Mouse (Mus musculus) 3134 (cell line): ENCODE data around the gene Dph3.
"Not testable (repeated sequence)": the region's sequence is repeated elsewhere in the genome, so short reads cannot be mapped to it uniquely, and the experiment has no call there.

ENCODE experiments used
- DNase-seq: peaks from one replicate; pipeline ENCODE4 v3.0.0-alpha.2; 2011; ENCODE audit warnings: low spot score; ENCODE audit not compliant: insufficient read length; ENCODE audit errors: extremely low read depth

The Dph3 gene

DNA sequence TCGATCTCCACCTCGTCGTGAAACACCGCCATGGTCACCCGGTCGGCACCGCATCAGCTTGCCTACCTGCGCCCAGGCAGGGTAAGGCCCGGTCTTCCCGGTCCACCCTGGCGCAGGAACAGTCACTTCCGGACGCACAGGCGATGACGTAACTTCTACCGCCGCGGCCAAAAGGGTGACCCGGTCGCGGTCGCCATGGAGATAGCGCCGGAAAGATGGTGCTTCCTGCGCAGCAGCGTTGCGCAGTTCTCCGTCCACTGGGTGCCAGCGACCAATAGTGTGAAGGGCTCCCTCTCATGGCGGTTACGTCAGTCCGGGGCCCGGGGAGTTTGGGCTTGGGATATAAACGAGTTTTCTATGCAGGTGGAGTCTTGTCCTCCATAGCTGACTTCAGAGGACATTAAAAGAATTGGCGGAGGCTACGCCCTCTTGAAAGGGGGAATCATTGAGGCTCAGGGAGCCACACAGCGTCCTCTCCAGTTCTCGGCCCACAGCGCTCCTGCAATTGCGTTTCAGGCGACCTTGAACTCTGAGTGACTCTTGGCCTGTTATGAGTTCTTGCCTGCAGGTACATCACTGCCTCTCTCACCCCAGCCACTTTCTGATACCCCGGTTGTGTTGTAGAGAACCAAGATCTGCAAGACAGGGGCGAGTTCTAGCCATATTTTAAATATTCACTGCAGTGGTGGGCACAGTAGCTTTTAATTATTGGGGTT, at the start of gene Dph3:
Dph3 (minus strand) TSS at position 244 of the 716 bp plus-strand sequence.
- peak; percentile 99 for DNase-seq

DNA sequence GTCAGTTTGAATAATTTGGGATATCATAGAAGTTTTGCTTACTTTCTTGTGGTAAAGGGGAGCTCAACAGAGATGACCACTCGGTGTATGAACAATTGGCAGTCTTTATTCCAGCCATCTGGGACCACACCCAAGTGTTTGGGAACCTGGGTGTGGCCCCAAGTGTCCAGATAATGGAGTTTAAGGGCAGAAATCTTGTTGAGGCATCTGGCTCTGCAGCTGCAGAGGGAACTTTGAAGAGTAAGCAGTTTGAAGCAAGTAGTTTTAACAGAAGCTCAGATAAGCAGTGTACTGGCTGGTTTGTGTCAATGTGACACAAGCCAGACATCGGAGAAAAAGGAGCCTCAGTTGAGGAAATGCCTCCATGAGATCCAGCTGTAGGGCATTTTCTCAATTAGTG, 48.8 kb upstream of the Dph3 start:
- DNase-seq = no peak

DNA sequence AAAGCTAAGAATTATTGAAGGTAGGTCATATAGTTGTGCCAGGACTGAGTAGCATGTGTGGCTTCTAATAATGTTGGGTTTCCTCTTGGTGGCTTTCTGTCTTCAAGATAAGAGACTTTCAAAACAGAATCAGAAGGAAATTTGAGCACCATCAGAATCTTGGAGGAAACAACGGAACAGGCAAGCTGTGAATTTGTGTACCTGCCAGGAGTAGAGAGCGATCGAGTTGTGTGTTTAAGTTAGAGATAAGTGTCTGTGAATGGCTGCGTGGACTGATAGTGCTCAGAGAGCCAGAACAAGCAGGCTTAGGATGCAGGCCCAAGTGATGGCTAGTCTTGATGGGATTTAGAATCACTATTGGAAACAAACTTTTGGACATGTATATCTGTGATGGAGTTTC, 46.3 kb upstream of the Dph3 start:
- DNase-seq = no peak

DNA sequence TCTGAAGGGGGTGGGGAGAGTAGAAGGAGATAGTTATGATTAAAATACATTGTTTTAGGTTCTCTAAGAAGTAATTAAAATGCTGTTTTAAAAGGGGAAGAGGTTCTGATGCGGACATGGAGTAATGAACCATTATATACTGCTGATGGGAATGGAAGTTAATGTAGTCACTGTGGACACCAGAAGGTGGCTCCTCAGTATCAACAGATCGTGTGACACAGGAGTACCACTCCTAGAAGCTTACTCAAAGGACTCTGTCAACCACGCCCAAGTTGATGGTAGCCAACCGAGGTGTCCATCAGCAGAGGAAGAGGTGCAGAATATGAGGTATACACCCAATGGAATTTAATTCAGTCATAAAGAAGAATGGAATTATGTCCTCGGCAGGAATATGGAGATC, 42.9 kb upstream of the Dph3 start:
- no peak for DNase-seq

DNA sequence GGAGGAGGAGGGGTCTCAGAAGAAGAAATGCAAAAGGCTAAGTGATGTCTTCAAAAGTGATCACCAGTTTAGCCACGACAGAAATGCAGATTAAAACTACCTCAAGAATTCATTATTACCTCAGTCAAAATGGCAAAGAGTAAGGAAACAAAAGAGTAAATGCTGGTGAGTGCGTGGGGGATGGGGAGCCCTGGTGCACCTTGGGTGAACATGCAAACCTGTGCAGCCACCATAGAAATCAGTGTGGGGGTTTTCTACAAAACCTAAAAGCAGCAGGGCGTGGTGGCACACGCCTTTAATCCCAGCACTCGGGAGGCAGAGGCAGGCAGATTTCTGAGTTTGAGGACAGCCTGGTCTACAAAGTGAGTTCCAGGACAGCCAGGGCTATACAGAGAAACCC, 39.7 kb upstream of the Dph3 start:
- DNase-seq = not testable (repeated sequence)

DNA sequence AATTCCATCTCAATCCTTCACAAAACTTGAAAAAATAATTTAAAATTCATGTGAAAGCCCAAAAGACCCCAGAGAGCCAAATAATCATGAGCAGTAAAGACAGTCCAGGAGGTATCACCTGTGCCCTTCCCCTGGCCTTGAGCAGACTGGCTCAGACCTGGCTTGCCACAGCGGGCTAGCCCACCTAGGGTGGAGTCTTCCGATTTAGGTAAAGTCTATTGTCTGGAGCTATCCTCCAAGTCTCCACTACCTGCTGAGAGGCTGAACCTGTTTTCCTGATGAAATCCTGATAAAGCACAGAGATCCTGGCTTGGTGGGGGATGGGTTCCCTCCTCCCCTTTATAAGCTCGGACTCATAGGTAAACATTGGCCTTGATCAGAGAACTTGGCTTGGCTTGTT, 38.7 kb upstream of the Dph3 start:
- no peak for DNase-seq

DNA sequence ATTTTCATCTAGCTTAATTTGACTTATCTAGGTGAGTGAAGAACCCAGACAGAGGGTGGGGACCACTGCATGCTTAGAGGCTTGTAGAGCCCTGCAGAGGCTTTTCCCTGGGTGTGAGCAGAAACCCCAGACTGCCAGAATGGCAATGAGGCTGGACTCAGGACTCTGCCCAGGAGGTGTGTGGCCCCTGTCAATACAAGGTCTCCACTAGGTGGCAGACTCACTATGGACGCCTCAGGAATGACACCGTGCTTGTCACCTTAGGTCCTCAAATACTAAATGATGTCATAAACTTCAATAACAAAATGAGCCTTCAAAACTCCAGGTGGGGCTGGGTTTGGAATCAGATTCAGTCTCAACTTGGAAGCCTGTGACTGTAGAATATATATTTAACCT, 36.4 kb upstream of the Dph3 start:
- DNase-seq = peak; percentile 13

DNA sequence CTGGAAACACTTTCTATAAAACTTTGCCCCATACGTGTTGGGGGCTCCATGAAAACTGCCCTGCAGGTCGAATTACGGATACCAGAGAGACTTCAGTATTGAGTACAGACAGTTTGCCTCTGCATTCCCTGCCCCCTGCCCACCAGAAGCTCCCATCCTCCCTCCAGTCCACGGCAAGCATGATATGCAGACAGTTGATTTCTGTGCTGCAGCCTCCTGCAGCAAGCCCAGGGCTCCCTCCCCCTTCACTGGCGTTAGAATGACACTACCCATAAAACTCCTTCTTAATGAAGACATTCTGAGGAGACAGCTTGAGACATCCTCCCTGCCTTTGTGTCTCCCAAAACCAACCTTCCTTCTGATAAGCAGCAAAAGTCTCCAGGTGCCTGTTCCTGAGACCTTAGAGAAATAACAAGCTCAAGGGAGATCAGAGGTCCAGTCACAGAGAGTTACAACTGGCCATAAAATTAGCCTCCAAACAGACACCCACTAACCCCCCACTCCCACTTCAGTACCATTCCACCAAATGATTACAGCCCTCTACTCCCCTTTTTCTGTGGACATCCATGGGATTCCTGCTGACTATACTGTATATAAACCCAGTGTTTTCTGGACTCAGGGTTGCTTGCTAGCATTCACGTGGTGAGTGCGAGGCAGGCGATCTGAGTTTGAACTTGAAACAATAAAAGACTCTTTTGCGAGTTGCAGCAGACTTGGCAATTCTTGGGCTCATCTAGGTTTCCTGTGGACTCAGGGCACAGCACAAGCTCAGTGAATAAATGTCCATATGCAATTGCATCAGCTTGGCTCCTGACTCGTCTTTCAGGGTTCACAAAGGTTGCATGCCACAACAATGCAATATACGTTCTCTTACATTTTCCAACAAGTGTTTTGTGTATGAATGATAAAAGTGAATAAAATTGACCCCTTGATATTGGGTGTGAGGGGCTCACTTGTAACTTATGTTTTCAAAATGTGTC, 35.7 kb upstream of the Dph3 start:
- DNase-seq = no peak

DNA sequence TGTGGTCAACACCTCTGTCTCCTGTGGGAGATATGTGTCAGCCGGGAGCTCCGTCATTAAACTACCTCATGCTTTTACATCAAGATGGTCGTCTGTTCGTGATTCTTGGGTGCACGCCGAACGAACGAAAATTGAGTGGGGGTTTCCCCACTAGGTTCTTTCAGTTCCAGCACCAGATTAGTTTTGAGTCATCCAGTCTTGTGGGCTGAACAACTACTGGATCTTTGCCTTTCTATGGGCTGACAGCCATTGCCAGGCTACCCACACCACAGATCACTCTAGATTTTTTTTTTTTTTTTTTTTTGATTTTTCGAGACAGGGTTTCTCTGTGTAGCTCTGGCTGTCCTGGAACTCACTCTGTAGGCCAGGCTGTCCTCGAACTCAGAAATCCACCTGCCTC, 26.6 kb upstream of the Dph3 start:
- not testable (repeated sequence) for DNase-seq

DNA sequence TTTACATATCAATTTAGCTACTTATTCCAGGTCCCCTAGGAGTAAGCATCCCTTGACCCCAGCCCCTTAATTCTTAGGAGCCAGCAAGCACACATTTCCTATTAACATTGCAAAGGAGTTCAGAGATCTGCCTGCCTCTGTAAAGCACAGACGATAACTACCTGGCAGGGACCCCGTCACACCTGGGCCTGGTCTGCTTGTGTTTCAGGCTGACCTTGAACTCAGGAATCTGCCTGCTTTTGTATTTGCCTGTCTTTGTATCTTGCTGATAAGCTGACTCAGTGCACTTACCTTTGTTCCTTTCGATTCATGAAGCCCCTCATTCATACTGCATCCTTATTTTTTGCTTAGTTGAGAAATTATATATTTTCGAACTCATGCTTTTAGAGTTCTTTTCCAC, 21.4 kb upstream of the Dph3 start:
- no peak for DNase-seq

DNA sequence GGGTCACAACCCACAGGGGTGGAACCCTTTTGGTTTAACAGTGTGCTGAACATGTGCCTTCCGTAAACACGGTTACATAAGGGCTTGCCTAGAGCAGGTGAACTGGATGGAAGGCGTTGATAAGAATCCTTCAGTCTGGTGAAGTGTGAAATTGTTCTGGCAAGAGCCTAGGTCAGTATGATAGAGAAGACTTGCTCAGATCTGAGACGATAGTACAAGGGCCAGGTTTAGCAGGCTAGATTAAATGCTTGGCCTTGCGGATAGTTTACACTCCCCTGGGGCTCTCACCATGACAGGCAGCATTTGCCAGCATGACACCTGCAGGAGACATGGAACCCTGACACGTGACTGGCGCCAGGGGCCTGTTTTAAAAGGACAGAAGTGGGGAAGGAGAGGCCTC, 20.1 kb upstream of the Dph3 start:
- no peak for DNase-seq

DNA sequence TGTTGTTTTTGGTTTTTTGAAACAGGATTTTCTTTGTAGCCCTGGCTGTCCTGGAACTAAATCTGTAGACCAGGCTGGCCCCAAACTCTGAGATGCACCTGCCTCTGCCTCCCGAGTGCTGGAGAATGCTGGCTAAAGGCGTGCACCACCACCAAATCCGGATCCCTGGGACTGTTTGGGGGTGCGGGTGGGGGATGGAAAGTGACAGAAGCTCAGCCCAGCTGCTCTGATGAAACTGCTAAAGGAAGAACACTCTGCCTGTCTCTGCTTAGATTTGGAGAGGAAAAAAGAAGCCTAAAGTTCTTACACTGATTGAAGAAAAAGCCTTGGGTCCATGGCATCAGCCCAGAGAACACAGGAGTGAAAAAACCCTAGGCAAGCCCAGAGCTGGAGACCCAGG, 18.0 kb upstream of the Dph3 start:
- no peak for DNase-seq

DNA sequence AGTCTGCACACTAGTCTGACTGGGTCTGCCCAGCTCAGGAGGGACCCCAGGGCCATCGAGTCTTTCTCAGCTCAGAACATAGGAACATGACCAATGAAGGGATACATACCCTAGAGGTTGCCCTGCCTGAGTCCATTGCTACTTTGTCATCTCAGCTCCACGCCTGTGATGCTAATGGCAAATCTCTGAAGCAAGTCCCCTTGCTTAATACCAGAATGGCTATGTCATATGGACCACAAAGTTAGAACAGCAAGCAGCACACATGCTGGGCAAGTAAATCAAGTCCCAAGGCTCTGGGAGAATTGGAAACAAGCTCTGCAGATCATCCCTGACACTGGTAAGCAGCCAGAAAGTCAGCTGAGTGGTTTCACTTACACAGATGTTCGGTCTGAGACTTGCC, 13.4 kb upstream of the Dph3 start:
- DNase-seq = no peak

DNA sequence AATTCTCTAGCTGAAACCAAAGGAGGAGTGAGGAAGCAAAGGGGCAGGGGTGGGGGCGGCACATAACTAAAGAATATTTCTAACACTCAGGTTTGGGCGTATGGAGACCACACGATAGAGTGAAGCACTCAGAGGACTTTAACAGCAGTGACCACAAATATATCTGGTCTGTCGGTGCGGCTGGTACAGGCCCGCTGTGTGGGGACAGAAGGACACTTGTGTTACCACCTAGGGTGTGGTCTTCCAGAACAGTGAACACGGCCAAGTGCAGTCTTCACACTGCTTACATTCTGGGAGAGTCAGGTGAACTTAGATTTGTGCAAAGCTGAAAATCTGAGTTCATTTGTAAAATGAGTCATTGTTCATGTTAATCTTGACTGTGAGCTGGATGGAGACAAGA, 12.2 kb upstream of the Dph3 start:
- DNase-seq = no peak

DNA sequence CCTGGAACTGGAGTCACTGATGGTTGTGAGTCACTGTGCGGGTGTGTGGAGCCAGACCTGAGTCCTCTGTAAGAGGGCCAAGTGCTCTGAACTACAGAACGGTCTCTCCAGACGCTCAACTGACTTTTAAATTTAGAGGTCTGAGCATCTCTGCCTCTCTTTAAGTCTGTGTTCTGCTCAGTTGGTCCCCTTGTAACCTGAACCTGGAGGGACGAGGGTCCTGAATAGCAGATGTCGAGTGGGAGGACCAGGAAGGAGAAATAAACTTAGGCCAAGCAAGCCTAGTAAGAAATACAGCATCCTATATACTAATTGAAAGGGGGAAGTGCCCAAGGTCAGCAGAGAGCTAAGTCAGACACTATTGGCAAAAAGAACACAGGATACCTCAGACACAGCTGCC, 11.2 kb upstream of the Dph3 start:
- DNase-seq = no peak

DNA sequence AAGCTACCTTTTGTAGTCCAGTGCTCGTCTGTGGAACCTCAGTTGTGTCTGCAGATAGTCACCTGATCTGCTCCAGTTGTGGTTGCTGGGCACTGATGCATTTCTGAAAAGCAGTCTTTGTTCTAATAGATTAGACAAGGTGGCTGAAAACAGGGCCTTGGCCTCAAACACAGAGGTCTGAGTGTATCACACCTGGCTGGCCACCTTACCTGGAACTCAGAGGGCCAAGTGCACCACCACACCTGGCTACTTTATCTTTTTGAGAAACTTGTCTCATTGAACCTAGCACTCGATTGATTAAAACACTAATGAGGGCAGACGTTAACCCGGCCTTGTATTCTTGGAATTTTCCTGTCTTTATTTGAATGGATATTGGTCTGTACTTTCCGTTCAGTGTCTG, 10.1 kb upstream of the Dph3 start:
- no peak for DNase-seq

DNA sequence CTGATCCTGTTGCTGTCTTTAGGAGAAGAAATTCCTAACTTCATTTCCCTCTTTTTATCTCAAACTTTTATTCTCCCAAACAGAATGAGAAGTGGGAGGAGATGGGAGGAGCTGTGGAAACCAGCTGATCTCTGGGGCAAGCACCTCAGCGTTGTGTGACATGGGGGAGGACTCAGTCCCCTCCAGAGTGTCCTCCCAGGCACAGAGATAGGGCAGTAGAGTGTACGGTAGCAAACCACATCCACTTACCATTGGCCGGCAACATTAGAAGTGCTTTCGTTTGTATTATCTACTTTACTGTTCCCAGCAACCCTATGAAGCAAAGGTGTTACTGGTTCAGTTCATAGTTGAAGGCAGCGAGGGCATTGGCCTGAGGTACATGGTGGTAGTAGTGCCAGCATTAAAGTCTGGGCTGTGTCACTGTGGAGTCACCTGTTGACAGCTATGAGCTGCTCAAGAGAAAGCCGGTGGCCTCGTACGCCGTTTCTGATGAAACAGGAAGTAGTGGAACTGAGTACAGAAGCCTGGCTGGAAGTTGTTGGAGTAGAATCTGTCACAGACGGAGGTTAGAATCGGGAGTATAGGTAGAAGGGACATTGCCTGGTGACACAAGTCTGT, 8.1 kb upstream of the Dph3 start:
- no peak for DNase-seq

DNA sequence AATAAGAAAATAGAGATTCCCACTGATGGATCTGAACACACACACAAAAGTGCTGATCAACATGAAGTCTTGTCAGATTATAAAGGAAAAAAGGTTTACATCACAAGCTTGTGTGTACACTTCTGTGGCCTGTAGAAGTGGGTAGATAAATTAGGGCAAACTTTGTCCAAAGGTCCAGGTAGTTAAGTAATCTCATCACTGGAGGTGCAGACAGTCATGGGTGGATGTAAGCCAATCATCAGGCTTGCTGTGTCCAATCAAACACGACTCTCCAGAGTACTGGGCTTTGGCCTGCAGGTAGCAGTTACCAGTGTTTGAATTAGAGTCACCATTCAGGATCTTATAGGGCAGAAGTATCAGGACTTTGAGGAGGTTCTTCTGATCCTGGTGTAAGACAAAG, 7.5 kb upstream of the Dph3 start:
- no peak for DNase-seq

DNA sequence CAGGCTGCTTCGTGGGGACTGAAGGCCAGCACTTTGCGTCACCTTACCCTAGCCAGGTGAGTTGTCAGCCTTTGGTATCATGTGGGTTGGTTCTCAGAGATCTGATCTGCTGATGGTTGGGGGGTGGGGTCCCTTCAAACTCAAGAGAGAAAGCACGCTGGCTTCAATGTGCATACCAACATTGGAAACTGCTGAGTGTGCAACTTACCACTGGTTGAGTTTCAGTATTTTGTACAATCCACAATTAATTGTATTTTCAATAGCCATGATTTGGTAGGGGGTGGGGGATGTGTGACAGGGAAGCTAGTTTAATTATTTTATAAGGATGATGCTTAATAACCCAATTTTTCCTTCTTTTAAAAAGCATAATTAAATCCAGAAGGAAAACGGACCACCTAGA, 6.2 kb upstream of the Dph3 start:
- DNase-seq = no peak

DNA sequence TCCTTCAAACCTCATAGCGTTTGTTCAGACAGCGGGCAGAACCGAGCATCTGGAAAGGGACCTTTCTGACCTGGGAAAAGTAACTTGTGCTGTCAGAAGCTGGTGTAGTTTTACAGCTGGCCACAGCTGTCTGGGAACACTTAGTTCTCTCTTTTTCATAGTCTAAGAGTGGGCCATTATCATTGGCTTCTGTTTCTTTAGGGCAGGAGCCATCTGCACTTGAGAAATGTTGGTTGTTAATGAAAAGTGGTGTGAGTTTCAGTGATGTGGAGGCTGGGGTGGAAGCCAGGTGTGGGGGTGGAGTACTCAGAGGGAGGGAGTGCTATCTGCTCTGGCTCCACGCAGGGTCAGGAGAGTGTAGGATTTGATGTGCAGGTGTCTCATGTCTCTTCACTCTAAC, 5.6 kb upstream of the Dph3 start:
- DNase-seq = no peak

DNA sequence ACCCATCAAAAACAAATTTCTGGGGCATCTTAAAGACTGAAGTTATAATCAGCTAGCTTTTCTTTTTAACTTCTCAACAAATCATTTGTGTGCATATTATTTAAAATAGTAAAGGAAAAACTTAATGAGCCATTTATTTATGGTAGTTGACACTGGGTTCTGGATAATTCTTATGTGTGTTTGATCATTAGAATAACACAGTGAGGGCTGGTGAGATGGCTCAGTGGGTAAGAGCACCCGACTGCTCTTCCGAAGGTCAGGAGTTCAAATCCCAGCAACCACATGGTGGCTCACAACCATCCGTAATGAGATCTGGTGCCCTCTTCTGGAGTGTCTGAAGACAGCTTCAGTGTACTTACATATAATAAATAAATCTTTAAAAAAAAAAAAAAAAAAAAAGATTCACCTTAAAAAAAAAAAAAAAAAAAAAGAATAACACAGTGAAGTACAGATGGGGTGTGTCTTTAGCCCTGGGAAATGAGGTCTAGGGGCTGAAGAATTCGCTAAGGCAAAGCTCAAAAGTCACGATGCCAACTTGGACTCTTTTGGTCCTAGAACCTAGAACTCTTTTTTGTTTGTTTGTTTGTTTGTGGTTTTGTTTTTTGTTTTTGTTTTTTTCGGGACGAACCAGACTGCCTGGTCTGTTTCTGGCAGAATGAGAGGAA, 2.2 kb upstream of the Dph3 start:
- DNase-seq = not testable (repeated sequence)
